Mouse (Mus musculus) cerebellum, adult 9-10 months (tissue): ENCODE results near the gene Pnliprp1.
A peak's percentile ranks its signal among the peaks of the same experiment; 100 is the strongest.

Experiments
- DNase-seq: peaks from one replicate; pipeline ENCODE4 v3.0.0; 2022

The Pnliprp1 gene

DNA sequence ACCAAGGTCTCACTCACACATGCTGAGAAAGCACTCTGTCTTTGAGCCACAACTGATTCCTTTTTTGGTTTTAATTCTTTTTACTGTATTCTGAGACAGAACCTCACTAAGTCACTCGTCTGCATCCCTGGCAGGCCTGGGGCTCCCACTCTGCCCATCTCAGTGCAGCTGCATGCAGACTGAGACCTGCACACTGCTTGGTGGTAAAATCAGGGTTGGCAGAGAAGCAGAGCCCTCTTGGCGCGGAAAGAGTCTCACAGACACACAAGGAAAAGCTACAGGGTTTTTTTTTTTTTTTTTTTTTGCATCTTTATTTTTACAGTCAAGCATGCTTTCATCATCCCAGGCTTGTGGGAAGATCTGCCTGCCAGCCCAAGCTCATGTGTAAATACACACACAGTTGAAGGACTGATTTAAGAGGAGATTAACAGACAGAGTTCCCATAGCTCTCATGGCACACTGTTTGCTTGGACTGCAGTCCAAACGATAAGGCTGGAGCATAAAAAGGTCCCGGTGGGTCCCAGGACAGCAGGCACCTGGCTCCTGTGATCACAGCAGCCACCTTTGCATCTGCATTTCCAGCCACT, at the start of gene Pnliprp1:
Pnliprp1 (plus strand) TSS at position 443 of the 587 bp plus-strand sequence.
- DNase-seq, result no peak

DNA sequence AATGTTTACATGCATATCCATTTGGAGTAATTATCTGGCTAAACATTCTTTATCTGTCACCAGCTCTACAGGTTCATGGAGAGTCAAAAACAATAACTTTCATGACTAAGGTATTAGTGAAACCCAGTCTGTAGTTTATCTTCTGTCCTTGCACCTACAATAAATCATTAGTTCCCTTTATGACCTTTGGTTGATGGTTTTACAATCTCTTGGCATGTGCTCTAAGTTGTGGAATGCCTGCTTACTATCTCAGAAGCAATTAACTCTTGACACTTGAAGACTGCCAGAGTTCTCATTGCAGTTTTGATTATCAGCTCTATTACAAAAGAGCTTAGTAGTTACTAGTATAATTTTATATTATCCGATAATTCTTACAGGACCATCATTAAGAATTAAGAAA, 39.8 kb upstream of the Pnliprp1 start:
- DNase-seq, result no peak

DNA sequence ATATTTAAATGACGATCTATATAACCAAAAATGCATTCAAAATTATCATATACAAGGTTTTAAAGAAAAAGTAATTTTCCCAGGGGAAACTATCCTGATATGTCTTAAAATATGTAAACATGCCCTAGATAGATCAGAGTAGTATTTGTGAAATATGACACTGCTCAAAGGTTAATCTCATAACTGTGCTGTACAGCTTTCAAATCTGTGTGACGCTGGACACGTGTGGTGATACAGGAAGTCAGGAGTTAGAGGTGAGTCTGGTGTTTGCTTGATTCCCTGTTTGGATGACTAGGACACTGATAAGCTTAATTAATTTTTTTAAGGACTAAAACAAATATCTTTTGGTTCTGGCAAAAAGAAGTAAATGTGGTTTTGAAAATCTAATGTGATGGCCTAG, 33.4 kb upstream of the Pnliprp1 start:
- no peak for DNase-seq

DNA sequence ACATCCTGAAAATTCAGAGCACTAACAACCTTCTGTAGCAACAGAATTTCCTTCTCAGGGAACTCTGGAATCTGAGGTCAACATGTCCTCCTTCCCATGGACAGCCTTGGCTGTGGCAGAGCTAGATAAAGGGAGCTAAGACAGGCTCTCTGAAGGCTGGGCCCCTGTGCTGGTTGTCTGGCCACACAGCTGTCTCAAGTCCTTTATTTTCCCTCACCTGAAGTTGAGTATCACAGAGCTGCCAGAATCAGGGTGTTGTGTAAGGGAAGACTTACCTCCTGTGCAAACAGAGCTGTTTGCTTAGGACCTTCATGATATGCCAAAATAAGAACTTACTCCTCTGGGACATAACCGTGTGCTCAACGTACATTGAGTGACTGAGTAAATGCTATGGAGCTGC, 32.5 kb upstream of the Pnliprp1 start:
- no peak for DNase-seq

DNA sequence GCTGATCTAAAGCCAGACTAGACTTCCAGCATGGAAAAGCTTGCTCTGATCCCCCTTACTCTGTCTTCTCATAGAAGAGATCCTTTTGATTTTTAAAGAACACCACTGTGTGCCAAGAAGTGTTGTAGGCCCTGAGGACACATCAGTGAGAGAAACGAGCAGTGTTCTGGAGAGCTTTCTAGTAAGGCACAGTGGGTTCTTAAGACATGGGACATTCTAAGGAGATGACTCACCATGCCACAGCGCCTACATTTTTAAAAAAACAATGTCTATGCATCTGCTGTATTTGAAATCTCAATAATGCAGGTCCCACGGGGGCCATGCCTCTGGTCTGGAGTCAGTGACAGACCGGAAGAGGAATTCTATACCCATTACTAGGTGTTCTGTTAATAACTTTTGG, 24.1 kb upstream of the Pnliprp1 start:
- DNase-seq, result no peak

DNA sequence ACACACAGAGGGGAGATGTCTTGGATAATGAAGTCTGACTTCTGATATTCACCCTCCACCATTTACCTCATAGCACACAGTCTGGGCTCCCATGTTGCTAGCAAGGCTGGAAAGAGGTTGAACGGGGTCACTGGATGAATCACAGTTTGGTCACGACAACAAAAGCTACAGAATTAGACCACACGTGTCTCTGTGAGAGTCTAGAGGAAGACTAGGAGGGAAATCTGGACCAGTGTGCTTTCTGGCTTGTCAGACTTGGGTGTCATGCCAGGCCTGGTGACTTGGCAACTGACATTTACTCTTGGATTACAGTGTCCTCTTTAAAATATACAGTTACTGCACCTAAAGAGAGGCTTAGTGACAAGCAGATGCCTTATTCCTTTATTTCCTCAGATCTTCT, 20.1 kb upstream of the Pnliprp1 start:
- DNase-seq, result no peak

DNA sequence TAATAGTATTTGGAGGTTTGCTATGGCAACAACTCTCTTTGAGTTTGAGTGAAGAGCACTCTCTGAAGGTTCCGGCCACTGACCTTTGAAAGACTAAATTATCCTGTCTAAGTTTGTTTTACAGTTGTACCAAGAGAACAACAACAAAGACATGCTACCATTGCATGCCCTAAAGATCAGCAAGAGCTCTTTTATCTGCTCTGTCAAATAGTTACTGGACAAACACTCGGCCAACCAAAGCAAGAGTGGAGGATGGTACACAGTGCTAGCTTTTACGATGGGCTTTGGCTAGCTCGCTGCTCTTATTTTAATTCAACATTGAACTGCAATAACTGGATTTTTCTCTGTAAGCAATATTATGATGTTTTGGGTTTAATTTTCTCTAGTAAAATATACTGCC, 10.8 kb upstream of the Pnliprp1 start:
- DNase-seq, result no peak

DNA sequence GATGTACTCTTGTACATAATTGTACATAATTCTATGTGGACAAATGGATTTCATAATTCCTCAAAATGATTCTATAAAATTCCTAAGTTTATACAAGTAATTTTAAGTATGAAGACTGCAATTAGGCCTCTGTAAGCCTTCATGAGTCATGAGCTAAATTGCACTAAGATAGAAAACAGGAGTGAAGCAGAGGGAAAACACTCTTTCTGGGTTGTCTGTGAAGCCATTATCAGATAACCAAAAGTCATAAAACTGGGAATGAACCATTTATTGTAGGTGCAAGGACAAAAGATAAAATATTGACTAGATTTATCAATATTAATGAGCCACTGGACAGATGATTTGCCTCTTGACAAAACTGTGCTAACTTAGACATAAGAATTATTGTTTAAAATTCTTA, 8.2 kb upstream of the Pnliprp1 start:
- no peak for DNase-seq

DNA sequence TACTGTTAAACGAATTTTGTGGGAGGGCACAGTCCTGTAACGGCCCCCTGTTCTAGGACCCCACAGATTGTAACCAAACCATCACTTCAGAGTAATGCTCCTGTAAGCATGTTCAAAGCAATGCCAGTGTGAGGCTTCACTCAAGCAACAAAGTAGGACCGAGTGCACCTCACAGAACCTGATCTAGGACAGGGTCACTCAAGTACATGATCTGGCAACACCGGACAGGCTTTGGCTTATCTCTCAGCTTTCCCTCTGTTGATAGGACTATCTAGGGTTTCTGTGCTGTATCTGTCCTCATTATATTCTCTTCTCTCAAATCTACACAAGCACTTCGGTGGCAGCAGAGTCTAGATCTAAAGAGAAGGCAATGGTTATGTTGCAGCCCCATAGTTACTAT, 2.1 kb upstream of the Pnliprp1 start:
- DNase-seq, result no peak

DNA sequence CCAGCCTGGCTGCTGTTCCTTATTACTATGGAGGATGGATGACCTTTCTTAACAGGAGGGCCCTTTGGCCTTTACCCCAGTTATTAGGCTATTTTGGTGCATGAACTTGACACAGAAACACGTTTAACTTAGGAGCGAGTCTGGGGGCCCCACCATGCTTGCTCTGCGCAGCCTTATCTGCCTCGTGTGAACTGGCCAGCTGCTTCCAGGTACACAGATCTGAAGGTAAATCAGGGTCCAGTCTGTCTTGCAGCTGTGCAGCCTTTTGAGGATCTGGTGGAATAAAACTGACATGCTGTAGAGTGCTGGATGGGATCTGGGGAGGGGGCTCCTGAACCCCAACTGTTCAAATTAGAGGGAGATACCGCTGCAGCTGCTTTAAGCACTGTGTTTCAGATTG, 931 bp upstream of the Pnliprp1 start:
- no peak for DNase-seq

DNA sequence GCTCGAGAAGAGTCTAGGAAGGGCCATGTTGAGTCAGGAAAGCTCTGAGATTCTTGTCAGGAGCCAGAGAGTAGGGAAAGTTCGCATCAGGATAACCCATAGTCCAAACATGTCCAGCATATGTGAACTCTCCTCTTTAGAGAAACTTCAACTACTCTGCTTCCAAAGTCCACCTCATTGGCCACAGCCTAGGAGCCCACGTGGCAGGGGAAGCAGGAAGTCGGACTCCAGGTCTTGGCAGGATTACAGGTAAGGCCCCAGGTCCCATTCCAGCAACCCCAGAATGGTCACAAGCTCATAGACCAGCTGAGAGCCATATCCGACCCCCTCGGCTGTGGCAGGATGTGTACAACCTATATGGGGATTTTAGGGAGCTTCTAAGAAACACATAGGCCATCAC, 4.5 kb downstream of the Pnliprp1 start:
- no peak for DNase-seq

DNA sequence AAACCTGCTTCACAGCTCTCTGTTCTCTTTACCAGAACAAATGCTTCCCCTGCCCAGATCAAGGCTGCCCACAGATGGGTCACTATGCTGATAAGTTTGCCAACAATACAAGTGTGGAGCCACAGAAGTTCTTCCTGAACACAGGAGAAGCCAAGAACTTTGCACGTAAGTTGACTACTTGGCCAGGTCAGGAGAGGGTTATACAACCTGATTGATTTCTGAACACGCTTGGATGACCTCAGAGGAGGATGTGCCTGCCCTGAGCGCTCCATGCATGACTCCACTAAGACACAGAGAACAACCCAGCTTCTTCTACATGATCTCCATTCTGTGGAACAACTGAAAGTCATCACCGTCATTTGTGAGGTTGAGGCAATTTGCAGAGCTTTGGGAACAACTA, 9.4 kb downstream of the Pnliprp1 start:
- DNase-seq, result no peak

DNA sequence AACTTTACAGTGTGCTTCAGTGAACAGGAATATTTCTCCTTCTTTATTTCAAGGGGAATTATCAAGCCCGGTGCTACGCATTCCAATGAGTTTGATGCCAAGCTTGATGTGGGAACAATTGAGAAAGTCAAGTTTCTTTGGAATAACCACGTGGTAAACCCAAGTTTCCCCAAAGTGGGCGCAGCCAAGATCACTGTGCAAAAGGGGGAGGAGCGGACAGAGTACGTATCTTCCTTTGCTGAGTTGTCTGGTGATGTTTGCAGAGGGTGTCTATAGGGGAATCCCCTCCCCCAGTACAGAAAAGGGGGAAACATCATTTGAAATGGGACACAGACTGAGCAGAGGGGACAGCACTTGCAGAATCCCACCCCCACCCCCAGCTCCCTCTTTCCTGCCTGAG, 12.3 kb downstream of the Pnliprp1 start:
- DNase-seq, result no peak

DNA sequence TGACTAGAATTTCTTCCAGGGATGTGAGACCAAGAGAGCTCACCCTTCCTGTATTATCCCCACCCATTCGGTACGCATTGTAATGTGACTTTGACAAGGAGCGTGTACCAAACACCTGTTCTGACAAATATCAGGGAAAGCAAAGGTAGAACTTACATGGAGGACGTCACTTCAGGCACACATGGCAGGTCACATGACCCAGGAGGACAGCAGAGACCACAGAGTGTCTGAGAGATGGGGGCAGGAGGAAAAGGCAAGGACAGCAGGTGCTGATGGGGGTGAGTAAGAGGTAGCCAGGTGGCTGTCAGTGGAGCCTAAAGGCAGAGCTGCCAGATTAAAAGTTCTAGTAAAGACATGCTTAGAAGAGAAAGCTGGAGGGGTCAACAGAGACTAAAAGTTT, 14.0 kb downstream of the Pnliprp1 start:
- DNase-seq, result no peak

DNA sequence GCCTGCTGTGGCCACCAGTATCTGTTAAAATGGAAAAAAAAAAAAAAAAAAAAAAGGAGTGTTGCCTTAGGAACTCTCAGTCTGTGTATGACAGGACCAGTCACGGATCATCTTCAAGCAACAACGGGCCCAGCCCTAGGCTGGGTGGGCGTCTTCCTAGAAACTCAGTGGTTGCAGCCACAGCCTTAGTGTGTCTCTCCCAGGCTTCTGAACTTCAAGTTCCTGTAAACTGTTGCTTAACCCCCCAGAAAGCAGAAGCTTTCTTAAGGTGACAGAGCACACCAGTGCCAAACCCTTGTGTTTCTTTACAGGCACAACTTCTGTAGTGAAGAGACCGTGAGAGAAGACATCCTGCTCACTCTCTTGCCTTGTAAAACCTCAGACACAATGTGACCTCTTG, 15.0 kb downstream of the Pnliprp1 start:
- no peak for DNase-seq

DNA sequence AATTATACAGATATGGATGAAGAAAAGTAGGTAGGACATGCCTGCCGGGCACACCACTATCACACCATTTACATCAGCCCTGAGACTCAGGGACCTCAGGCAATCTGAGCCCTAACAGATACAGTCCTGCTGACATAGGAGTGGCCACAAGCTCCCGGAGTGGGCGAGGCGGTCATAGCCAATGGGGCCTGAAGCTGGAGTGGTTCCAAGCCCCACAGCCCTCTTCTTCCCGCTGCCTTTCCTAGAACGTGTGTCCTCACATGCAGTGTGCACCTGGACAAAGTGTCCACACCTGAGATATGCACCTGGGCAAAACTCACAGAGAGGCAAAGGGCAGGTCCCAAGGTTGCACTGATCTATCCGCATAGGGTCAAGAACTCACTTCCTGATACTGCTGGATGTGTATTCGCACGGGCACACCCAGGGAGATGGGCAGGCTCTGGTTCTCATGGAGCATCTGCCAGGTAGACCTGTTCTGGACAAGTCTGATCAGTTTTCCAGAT, 18.9 kb downstream of the Pnliprp1 start:
- no peak for DNase-seq

DNA sequence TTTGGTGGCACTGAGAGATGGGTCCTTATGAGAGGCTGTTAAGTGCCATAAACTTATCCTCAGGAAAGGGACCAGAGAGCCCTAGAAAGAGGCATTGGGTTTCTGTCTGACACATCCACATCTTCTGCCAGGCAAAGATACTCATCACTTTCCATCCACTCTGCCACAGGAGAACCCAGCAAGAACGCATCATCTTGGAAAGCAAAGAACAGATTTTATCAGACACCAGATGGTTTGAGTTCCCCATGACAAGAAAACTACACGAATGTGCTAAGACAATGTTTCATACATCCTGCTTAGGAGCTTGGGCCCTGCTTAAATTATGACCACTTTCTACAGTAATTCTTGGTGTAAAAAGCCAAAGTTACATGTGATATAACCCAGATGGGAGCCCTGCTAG, 22.1 kb downstream of the Pnliprp1 start:
- no peak for DNase-seq

DNA sequence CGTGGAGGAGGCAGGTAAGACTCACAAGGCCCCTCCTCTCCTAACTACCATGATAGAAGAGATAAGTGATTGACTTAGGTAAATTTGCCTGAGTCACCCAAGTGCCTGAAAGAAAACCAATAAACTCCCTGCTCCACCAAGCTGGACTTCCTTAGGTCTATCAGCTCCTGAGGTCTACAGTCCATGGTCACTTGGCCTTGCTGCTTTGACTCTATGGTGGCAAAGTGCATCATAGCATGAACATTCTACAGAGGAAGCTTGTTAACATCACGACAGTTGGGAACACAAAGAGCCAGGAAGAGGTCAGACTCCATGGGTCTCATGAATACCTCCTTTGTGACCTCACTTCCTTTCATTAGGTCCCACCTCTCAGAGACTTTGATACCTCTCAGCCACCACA, 22.8 kb downstream of the Pnliprp1 start:
- DNase-seq, result no peak

DNA sequence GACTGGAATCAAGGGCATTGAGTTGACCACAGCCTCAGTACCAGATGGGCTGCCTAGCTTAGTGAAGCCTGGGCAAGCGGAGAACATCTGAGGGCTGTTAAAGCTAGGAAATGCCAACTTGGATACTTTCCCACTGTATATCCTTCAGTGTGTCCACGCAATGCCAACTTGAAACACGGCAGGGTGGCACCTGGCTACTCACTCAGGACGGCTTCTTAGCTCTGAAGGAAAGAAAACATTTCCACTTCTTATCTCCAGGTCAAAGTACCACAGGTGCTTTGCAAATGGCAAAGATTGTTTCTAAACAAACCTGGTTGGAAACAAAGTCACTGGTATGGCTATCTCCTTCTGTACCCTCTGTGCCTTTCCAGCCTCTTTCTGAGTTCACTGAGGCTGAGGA, 30.2 kb downstream of the Pnliprp1 start:
- DNase-seq, result no peak

DNA sequence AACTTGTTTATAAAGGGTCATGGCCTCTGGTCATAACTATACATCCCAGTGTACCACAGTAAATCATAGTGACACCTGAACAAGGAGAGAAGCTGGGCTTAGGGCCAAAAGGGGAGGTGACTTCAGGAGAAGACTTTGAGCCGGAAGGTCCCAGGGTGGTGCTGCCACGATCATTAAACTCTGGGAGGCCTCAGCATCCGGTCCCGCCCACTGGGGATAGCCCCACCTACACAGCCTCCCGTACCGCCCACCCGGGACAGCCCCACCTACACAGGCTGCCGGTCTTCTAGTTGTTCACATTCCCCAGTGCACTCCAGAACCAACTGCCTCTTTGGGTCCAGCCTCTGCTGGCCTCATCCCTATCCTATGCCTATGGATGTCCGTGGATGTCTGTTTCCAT, 30.7 kb downstream of the Pnliprp1 start, which contains the start of gene Pnliprp2:
Pnliprp2 (plus strand) TSS at position 297 of the 400 bp plus-strand sequence.
- DNase-seq, result no peak

DNA sequence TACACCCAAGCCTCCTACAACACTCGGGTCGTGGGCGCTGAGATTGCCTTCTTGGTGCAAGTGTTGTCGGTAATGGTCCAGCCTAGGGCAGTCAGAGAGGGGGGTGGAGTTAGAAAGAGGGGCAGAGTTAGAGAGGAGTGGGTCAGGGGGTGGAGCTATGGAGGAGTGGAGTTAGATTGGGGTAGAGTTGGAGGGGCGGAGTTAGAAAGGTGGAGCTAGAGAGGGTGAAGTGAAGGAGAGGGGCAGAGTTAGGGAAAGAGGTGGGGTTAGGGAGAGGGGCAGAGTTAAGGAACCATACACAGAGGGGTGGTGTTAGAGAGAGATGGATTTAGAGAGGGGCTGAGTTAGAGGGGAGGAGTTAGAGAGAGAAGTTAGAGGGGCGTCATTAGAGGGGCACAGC, 33.6 kb downstream of the Pnliprp1 start:
- no peak for DNase-seq

DNA sequence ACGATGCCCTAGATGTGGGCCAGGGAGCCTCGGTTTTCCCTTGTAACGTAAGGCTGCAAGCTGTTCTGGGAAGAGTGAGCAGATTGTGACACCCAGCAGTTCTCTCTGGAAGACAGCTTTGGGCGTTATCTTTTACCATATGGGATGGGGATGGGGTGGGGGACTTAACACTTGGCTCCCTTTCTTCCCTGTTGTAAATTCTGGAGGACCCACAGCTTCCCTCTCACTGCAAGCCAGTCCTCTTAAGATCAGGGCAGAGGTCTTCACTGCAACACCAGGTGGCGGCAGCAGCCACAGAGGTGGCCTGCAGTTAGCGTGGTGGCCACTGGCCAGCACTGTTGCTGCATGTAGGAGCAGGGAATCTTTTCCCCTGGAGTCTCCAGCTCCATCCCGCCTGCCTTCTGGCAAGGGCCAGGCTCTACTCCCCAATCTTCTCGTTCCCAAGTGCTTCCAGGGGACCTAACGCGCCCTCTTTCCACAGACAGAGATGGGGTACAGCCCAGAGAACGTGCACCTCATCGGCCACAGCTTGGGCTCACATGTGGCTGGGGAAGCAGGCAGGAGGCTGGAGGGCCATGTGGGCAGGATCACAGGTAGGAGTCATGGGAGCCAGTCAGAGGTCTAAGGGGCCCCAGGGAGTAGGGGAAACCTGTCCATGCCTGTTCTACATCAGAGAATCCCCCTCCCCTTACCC, 34.3 kb downstream of the Pnliprp1 start:
- peak; percentile 9 for DNase-seq

DNA sequence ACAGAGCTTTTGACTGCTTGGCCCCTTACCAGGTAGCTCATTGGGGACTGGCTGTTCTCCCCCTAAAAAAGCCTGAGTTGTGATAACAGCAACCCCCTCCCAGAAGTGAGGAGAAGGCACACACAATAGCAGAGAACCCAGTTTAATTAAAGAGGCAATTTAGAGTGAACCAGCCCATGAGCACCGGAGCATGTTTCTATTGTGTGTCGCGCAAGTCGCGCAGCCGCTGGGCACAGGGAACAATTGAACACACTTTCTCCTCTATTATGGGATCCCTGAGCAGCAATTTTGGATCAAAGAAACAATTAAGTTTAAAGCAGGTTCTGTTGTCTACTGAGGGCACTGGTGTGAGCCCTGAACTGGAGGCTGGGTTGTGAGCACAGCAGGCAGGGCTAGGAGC, 38.6 kb downstream of the Pnliprp1 start:
- DNase-seq, result no peak

DNA sequence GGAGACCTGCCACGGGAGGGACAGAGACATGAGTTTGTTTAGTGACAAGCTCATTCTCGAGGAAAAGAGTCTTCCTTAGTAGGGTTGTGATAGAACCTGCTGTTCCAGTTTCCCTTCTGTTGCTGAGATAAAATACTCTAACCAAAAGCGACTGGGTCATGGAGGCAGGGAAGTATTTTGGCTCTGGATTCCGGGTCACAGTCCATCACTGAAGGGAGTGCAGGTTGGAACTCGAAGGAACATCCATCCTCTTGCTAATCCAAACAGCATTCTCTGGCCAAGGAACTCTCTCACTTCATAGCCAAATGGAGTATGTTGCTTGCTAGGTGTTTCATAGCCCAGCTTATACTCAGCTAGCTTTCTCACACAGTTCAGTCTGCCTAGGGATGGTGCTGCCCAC, 47.8 kb downstream of the Pnliprp1 start:
- no peak for DNase-seq

DNA sequence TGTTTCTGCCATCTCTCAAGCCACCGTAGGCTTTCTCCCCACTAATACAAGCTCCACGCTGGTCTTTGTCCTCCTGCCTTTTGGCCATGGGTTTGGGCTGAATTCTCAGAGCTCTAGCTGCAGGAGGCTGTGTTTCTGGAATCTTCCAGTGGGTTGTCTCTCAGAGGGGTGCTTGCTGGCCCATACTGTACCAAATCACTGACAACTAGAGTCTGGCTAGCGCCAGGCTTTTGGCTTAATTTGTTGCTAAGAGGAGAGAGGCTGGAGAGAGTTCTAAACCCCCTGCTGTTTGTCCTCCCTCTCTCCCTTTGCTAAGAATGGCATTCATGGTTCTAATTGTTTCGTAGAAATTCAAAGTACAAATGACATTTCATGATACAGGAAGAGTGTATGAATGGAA, 52.9 kb downstream of the Pnliprp1 start:
- no peak for DNase-seq
